Mouse (Mus musculus) thymus, adult 2 months (tissue): ENCODE data around the gene Cntnap2.

Experiments
- CTCF ChIP-seq: fragments of 200-500 bp; IDR thresholded peaks from 2 replicates; pipeline ENCODE4 v1.5.1; 2012; ENCODE audit warnings: mild to moderate bottlenecking, control low read depth, low read length, moderate library complexity, borderline replicate concordance; ENCODE audit not compliant: control insufficient read depth, poor library complexity, insufficient read depth; ENCODE audit errors: extremely low read depth
- POLR2A ChIP-seq: fragments of 200-500 bp; IDR thresholded peaks from 2 replicates; pipeline ENCODE4 v1.6.1; 2012; ENCODE audit warnings: mild to moderate bottlenecking, low read length, control low read depth, moderate library complexity; ENCODE audit not compliant: control insufficient read depth, poor library complexity, insufficient read depth; ENCODE audit errors: extremely low read depth

DNA sequence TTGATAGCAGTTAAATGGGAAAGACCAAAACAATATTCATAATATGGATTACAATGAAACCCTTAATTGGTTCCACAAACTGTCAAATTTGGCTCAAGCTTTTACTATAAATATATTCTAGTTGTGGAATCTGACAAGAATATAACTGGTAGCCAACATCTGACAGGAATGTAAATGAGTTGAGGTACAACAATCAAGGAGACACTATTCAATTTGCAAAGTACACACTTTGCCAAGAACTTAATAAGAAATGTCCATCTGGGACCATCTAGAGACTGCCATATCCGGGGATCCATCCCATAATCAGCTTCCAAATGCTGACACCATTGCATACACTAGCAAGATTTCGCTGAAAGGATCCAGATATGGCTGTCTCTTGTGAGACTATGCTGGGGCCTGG is 1850.0 kb downstream of the Cntnap2 start:
- TF ChIP-seq CTCF (no peak), POLR2A (no peak)
